Mouse (Mus musculus): ENCODE measurements around the gene Dok5. TPM values are rescaled to one million over a fixed set of nuclear protein-coding genes. Genes with fewer than 3 reads are reported as not detected.

Dok5 gene
- total RNA-seq, 1 experiment from 2014 or later = 0.58 TPM

GRCm38 (mm10) chr2:170802984-170803383 is 71.4 kb downstream of the Dok5 start:
- DNase-seq = no peak

- no peak for DNase-seq
Measured at GRCm38 (mm10) chr2:170807555-170808258, 76.1 kb downstream of the Dok5 start.

DNA sequence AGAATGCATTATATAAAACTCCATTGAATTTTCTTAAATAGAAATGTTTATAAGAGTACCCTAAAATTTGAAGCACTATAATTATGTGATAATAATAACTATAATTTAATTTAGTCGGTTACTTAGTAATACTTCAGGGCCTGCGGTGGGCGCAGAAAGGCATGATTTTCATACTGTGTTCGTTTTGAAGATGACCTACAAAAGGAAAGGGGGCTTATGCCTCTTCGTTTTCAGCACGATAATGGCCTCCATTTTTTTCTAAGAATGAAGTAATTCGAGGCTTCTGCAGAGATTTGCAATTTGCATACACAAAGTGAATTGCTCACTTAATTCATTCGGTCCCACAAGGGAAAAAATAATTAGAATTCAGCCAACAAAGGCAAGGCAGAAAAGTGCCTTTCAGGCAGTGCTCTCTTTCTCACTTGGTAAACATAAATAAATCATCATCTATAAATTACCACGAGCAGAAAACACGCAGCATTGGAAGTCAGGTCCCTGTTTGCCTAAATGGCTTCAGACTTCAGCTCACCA is 76.7 kb downstream of the Dok5 start:
- DNase-seq = no peak

GRCm38 (mm10) chr2:170811356-170811755 is 79.7 kb downstream of the Dok5 start:
- peak; percentile 8 for DNase-seq

DNA sequence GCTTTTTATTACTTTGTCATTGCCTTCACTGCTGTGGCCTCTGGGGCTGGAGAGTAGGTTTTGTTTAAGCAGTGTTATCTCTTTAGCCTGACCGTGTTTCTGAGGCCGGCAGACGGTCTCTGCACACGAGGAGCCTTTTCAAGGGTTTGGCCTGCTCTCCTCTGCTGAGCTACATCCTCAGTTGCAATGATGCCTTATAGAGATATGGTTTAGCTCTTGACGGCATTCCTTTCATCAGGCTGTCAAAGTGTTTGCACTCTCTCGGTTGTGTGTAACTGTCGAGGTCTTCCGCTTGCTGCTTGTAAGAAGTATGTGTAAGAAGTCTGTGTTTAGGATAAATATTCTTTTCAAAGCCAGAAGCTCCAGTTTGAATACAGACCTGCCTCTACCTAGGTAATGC is 84.7 kb downstream of the Dok5 start:
- no peak for DNase-seq

GRCm38 (mm10) chr2:170817112-170817703 is 85.6 kb downstream of the Dok5 start:
- no peak for DNase-seq

GRCm38 (mm10) chr2:170826821-170827441 is 95.3 kb downstream of the Dok5 start:
- peak; percentile 51 for DNase-seq

- DNase-seq = no peak
Measured at GRCm38 (mm10) chr2:170828757-170829156, 97.2 kb downstream of the Dok5 start.

DNA sequence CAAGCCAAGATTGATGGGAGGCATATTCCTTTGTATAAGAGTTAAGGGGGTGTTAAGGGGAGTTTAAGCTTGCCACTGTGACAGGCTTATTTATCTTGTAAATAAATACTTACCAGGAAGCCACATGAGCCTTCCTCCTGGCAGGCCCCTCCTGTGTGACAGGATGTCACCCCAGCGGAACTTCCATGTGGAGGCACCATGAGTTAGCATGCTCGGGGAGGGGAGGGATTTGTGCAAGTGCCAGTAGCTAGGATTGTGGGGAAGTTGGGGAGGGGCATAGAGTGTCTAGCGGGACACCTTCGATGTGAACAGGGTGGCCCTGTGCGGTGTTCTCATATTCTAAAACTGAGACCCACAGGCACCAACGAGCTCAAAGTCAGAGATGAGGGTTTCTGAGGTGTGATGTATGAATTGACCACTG is 97.6 kb downstream of the Dok5 start:
- DNase-seq = no peak

DNA sequence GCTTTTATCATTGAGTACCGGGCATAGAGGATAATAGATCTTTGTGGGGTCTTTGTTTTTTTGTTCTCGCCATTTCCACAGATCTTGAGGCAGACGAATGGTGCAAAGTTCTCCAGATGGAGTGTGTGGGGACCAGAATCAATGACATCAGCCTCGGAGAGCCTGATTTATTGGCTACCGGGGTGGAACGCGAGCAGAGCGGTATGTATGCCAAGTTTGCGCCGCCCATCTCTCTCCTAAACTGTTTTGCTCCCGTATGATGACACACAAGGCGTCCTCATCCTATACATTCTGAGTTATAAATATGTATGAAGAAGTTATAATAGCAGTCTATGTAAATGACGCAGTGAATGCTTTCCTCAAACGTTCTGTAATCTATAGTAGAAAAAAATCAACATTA is 98.4 kb downstream of the Dok5 start:
- no peak for DNase-seq

DNA sequence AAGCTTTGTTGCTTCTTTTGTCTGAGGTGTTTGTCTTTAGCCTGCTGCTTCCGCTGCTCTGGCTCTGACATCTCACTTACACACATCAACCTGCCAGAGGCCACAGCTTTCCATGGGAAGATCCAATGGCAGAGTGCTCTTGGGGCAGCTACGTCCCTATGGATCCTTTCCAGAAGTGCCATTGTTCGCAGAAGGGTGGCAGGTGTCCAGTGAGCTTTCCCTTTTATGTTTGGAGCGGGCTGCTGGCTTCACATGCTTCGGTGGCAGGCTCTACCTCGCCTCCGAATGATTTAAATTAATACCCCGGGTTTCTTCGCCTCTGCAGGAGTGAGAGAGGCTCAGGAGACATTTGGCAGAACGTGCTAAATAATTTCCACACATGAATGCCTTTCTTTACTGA is 105.3 kb downstream of the Dok5 start:
- no peak for DNase-seq

GRCm38 (mm10) chr2:170837363-170837762 is 105.8 kb downstream of the Dok5 start:
- DNase-seq = no peak

DNA sequence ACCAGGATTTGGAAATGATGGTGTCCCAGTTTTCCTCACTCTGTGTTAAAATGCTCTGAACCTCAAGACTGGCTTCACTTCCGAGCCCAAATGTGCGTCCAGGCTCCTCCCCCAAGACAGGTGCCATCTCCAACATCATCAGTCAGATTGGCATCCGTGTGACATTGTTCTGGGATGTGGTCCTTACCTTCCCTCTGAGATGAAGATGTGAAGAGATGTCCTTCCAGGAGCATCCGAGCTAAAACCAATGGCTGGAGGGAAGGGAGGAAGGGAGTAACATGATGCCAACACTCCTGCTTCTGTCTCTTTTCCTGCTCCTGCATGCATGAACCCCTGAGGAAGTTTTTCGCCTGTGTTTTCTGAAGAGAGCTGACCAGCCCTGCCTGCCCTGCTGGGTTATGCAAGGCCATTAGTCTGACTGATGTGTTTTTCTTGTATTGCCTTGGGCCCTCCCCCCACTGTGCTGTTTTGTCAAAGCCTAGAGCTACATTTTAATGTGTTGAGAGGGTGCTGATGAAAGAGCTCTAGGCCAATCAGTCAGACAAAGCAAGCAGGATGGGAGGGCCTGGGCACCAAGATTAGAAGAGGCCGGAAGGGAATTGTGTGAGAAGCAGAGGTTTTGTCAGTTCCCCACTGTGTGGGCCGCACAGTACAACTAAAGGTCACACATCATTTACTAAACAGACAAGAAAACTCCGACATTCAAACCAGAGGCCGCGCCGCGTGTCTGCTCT is 106.4 kb downstream of the Dok5 start:
- DNase-seq = peak; percentile 13

- no peak for DNase-seq
Measured at GRCm38 (mm10) chr2:170841441-170841965, 109.9 kb downstream of the Dok5 start.

DNA sequence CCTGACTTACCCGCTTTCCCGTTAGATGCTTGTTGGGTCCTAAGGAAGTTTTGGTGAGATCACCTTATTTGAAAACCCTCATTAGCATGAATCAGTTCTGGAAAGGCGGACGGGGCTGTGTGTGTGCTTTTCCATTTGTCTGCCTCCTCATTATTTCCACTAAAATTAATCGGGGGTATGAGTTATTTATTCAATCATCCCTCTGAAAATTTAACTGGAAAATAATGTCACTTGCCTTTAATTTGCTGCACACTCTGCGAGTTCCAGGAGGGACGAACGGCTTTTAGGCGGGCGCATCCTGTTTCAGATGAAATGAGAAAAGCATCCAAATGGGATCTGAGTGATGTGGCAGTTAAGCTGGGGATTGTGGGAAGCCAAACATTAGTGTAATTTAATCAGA is 113.9 kb downstream of the Dok5 start:
- no peak for DNase-seq

- no peak for DNase-seq
Measured at GRCm38 (mm10) chr2:170850058-170850457, 118.5 kb downstream of the Dok5 start.

DNA sequence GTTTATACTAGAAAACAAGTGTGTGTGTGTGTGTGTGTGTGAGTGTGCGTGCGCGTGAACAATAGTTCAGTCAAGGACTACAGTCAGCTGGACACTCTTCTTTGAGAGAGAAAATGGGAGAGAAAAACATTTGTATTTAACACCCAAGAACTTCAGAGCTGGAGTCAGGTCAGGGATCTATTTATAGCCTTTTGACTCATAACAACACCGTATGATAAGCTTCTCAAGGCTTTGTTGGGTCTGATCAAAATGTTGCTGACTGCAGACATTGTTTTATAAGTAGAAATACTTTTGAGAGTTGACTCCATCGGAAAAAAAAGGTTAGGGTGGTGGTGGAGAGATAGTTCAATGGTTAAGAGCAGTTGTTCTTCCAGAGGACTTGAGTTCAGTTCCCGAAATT is 120.7 kb downstream of the Dok5 start:
- DNase-seq = no peak

DNA sequence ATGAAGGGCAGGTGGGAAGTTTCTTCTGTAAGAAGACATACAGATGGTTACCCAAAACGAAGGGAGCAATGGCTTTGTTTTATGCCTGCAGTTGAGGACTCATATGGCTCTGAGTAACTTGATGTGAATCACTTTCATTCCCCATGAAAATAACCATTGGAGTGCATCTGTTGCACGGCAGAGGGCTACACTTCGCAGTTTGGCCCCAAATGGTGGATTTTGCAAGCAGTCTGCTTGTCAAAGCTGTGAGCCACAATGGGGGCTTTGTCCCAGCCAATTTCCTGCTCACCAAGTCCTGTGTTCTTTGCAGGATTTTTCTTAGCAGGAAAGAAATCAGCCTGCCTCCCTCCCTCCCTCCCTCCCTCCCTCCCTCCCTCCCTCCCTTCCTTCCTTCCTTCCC is 123.6 kb downstream of the Dok5 start:
- DNase-seq = no peak

GRCm38 (mm10) chr2:170856085-170856484 is 124.5 kb downstream of the Dok5 start:
- DNase-seq = no peak

GRCm38 (mm10) chr2:170857507-170857906 is 125.9 kb downstream of the Dok5 start:
- DNase-seq = no peak

DNA sequence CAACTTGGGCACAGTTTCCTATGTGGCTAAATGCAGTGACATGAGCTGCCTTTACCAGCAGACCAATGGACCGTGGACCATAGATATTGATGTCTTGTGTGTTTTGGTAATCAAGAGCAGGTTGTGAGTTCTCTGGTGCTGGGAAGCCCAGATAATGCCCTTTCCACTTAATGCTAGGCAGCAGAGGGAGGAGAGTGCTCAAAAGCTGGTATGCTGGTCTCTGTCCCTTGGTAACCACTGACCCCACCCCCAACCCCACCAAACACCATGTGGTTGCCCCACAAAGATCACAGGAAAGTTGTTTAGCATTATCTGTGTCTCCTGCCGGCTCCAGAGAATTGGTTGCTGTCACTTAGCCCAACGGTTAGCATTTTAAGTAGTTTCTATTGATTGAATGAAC is 127.0 kb downstream of the Dok5 start:
- DNase-seq = no peak

DNA sequence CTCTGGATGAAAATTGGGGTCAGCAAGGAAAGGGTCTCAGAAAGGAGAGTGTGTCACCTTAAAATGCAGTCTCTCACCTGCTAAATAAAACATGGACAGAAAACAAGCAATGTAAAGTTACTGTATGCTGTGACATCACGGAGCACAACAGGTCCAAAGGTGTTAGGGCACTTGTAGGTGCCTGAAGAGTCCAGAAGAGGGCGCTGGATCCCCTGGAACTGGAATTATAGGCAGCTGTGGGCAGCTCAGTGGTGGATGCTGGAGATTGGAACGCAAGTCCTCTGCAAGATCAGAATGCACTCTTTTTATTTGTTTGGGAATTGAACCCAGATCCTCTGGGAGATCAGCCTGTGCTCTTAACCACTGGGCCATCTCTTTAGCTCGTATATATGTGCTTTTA is 129.0 kb downstream of the Dok5 start:
- DNase-seq = peak; percentile 8

- no peak for DNase-seq
Measured at GRCm38 (mm10) chr2:170862799-170863198, 131.2 kb downstream of the Dok5 start.
